Mouse (Mus musculus): Measurements from ENCODE around the gene Rph3al. TPM values are rescaled to one million over a fixed set of nuclear protein-coding genes. Genes with fewer than 3 reads are reported as not detected.

Rph3al gene
- total RNA-seq, 2 experiments from 2014 or later, result 7.4 to 10.0 TPM

- no peak for DNase-seq
Measured at GRCm38 (mm10) chr11:75862466-75862865, 75.8 kb downstream of the Rph3al start.

- DNase-seq, result no peak
Measured at GRCm38 (mm10) chr11:75861653-75862052, 76.6 kb downstream of the Rph3al start.

- peak in 1 of 2 experiments; percentile 13 for DNase-seq
Measured at GRCm38 (mm10) chr11:75861213-75861612, 77.0 kb downstream of the Rph3al start.

GRCm38 (mm10) chr11:75859460-75859859 is 78.8 kb downstream of the Rph3al start:
- no peak for DNase-seq

- DNase-seq, result no peak
Measured at GRCm38 (mm10) chr11:75858975-75859374, 79.3 kb downstream of the Rph3al start.

- DNase-seq, result peak in 1 of 2 experiments; percentile 29
Measured at GRCm38 (mm10) chr11:75857781-75858180, 80.4 kb downstream of the Rph3al start.

- DNase-seq, result no peak
Measured at GRCm38 (mm10) chr11:75854327-75854726, 83.9 kb downstream of the Rph3al start.

GRCm38 (mm10) chr11:75853067-75853636 is 85.1 kb downstream of the Rph3al start:
- DNase-seq, result no peak

GRCm38 (mm10) chr11:75852485-75852884 is 85.7 kb downstream of the Rph3al start:
- DNase-seq, result peak; percentile 34 to 37

- DNase-seq, result no peak
Measured at GRCm38 (mm10) chr11:75849552-75849951, 88.7 kb downstream of the Rph3al start.

GRCm38 (mm10) chr11:75846589-75846988 is 91.6 kb downstream of the Rph3al start:
- no peak for DNase-seq

- DNase-seq, result no peak
Measured at GRCm38 (mm10) chr11:75845675-75846074, 92.6 kb downstream of the Rph3al start.

GRCm38 (mm10) chr11:75842904-75843619 is 95.2 kb downstream of the Rph3al start:
- no peak for DNase-seq

GRCm38 (mm10) chr11:75841503-75841902 is 96.7 kb downstream of the Rph3al start:
- DNase-seq, result peak in 1 of 2 experiments; percentile 21

- DNase-seq, result peak in 1 of 2 experiments; percentile 14
Measured at GRCm38 (mm10) chr11:75839536-75840430, 98.4 kb downstream of the Rph3al start.

- DNase-seq, result no peak
Measured at GRCm38 (mm10) chr11:75838861-75839426, 99.3 kb downstream of the Rph3al start.

- no peak for DNase-seq
Measured at GRCm38 (mm10) chr11:75836240-75836610, 102.0 kb downstream of the Rph3al start.

- DNase-seq, result no peak
Measured at GRCm38 (mm10) chr11:75835587-75836239, 102.5 kb downstream of the Rph3al start.

- no peak for DNase-seq
Measured at GRCm38 (mm10) chr11:75833081-75833480, 105.1 kb downstream of the Rph3al start.

GRCm38 (mm10) chr11:75830386-75830785 is 107.8 kb downstream of the Rph3al start:
- no peak for DNase-seq

GRCm38 (mm10) chr11:75827414-75827813 is 110.8 kb downstream of the Rph3al start:
- no peak for DNase-seq

GRCm38 (mm10) chr11:75823506-75823905 is 114.7 kb downstream of the Rph3al start:
- DNase-seq, result no peak
